Mouse (Mus musculus): ENCODE measurements at regions not wholly inside any gene's neighbourhood (a gene's known extent, or its start where the extent isn't known, plus 50 kb on each side); places are given as distances from the start of the nearest gene placed in this dataset.

DNA sequence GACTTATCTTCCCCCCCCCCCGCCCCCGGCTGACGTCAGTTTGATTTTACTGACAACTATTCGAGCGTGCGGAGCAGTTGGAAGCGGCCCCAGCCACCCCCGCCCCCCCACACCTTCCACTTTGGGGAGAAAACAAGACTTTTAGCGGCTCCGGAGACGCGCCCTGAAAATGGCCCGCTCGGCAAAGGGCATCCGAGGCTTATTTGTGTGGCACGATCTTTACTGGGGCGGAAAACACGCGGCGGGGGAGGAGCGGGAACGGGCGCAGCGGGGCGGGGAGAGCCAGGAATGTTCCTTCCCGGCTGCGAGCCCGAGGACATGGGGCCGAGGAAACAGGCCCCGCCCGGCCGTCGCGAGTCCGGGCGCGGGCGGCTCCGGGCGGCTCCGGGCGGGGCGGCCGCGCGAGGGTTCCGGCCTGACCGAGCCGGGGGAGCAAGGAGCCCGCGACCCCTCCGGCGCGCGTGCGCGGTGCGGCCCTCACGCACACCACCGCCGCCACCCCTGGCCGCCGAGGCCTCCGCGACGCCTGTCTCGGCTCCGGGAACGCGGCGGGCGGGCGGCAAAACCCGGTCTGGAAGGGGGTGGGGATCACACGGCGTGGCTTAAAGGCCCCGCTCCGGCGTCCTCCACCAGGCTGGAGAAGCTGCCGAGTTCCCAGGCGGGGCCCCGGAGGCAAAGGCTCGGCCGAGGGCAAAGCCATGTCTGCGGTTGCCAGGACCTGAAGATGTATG lies 86.1 kb upstream of the Arid1b start:
- peak; percentile 89 for ATAC-seq (replicated peaks; ENCODE audit: poor library complexity)

DNA sequence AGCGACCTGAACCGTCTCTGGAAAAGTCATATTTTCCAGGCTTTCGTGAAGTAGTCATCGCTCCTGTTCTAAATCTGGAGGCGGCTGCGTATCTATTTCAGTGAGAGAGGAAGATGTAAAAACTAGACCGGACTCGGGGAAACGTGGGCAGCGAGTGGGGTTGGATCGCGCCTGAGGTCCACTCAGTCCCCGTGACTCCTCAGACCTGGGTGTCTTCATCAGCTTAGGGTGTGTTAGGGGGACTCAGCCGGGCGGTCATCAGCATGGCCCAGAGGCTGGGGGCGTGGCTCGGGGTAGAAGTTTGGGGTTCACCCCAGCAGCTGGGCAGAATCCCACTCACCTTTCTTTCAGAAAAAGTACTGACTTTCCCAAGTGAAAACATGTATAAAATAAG lies 85.6 kb upstream of the Arid1b start:
- ATAC-seq (replicated peaks; ENCODE audit: poor library complexity) = peak; percentile 19

DNA sequence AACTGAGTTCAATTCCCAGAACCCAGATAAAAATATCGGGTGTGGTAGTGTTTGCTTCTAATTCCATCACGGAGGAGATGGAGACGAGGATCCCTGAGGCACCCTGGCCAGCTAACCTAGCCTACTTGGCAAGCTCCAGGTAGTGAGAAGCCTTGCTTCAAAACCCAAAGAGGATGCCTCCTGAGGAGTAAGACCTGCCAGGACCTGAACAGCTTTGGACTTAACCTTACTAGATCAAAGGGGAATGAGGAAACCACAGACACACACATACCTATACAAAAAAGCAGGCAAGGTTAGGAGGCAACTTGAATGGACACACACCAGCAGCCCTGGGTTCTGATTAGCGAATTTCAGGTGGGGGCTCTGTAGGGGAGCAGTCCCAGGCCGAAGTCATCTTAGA lies 84.0 kb upstream of the Arid1b start:
- ATAC-seq (replicated peaks; ENCODE audit: poor library complexity) = no peak

DNA sequence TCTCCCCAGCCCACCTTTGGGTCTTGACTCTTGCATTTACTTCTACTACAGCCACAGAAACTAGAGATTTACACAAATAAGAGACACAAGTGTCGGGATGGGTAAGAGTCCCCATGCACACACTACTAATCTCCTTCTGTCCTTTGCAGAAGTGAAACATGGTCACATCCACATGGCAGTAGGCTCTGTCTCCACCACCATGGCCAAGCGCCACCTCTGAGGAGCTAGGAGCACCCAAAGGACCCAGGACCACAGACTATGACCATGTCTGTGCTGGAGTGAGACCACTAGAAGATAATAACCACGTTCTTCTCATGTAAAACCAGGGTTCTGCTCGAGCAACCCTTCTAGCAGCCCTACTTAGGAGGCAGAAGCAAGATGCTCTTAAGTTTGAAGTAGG lies 81.1 kb upstream of the Arid1b start:
- ATAC-seq (replicated peaks; ENCODE audit: poor library complexity) = no peak

DNA sequence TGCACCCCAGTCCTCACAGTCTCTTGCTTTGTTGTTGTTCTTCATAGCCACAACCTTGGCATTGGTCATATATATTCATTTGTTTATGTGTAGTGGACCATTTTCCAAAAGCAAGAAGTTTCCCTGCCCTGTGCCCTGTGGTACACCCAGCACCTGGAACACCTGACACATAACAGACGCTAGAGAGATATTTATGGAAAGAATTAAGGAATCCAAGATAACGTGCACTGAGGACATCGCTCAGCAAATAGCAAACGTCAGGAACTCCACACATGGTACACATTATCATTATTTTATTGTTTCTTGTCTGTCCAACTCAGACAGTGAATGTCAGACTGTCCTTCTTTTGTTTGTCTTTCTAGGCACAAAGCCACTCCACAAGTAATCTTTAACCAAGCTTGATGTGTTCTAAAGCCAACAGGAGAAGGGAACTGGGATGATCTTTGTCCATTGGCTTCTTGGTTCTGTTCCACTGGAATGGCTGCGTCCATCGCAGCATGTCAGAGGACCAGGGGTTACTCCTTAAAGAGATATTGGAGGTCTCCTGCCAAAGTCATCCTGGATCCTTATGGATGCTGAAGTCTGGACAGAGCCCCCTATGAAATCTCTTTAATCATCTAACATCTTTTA lies 74.2 kb upstream of the Arid1b start:
- no peak for ATAC-seq (replicated peaks; ENCODE audit: poor library complexity)

DNA sequence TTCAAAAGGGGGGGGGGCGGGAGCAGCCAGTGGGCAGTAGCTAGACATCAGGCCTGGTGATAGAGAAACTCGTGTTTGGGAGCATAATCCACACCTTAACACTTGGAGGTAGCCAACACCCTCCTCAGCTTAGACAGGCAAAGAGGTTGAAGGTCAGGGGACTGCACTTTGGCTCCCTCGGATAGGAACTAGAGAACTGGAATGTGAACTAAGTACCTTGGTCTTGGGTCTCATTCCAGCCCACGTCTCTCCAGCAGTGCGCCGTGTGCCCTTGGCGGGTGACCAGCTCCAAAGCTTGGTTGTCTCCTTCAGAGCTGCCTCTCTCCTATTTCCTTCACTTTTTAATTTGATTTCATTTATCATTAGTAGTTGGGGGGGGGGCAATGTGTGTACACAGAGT lies 73.0 kb upstream of the Arid1b start:
- no peak for ATAC-seq (replicated peaks; ENCODE audit: poor library complexity)

DNA sequence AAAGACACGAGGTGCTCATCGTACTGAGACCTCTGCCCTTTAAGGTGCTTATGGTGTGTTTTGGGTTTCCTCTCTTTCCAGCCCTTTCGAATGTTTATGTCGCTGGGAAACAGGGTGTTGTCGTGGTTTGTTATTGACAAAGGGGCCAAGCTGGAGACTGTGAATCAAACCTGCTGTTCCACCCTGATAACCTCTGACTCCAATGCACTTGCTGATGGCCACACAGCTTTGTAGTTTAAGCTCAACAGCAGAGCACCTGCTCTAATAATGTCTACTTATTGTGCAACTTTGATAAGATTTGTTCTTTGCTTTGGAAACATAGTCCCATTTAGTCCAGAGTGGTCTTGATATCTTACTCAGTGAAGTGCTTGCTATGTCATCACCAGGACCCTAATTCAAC lies 65.5 kb upstream of the Arid1b start:
- ATAC-seq (replicated peaks; ENCODE audit: poor library complexity) = peak; percentile 64; the same call in 1 of the 2 replicates

DNA sequence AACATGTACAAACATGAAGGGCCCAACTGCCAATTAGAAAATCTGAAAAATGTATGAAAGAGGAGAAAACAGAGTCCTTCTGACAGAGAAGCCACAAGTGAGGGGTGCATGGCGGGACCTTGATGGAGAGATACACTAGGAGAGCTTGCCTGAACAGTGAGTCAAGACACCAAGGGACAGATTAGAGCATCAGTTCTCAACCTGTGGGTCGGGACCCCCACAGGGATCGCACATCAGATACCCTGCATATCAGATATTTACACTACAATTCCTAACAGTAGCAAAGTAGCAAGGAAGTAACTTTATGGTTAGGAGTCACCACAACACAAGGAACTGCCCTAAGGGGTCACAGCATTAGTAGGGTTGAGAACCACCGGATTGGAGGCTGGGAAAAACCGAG lies 58.9 kb upstream of the Arid1b start:
- ATAC-seq (replicated peaks; ENCODE audit: poor library complexity) = no peak

DNA sequence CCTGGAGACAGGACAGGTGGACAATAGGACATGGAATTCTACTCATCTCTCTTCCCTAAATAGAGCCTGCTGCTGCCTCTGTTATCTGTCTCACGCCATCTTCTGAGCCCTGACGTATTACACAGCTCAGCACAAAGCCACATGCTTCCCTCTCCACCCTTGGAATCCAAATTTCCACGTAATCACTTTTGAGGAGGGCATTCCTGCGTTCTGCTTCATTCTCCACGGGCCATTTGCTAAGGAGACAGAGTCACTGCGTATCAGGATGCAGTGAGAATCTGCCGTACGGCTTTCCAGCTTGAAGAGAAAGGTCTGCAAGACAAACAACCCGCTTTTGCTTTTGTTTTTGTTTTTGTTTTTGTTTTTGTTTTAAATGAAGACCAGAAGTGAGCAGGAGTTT lies 53.5 kb upstream of the Arid1b start:
- no peak for ATAC-seq (replicated peaks; ENCODE audit: poor library complexity)

DNA sequence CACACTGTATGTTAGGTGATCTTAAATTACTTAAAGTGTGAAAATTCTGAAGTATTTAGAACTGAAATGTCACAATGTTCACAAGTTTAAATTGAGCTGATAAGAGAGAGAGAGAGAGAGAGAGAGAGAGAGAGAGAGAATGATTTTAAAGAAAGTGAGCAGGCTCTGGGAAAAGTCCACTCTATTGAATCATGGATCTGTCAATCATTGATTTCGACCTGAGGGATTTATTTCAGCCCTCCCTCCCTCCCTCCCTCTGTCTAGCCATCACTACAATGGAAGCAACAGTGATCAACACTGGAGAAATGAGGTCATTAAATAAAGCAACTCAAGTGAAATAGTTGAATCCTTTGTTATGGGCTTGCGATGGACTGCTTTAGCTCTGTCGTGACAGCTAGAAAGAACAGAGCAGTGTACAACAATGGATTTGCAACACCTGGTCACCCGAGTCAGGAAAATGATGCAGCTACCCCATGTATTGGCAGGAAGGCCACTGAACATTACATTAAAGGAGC lies 52.8 kb upstream of the Arid1b start:
- no peak for ATAC-seq (replicated peaks; ENCODE audit: poor library complexity)

DNA sequence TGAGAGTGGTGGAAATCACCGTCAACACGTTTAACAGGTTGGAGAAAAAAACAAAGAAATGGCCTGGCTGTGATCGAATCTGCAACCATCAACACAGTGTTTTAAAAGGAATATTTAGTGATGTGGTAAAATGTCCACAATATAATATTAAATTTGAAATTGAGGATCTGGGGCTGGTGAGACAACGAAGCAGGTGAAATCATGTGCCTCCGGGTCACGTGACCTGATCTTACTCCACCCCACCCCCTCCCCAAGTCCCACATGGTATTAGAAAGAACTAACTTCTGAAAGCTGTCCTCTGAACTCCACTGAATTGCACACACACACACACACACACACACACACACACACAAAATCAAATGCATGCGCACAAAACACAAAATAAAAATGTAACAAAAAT lies 51.3 kb upstream of the Arid1b start:
- no peak for ATAC-seq (replicated peaks; ENCODE audit: poor library complexity)
